Mouse (Mus musculus) liver, postnatal 0 days (tissue): ENCODE measurements around the gene Zfp36. TPM values are rescaled to one million over a fixed set of nuclear protein-coding genes. Genes with fewer than 3 reads are reported as not detected.
A peak's percentile ranks its signal among the peaks of the same experiment; 100 is the strongest.
"Not testable (repeated sequence)": the region's sequence is repeated elsewhere in the genome, so short reads cannot be mapped to it uniquely, and the experiment has no call there.

Experiments
- ATAC-seq: fragments of 200-750 bp; cut with Nextera tagmentation; 2 replicates; pipeline ENCODE4 v1.8.0; 2017; ENCODE audit warnings: mild to moderate bottlenecking, moderate library complexity
- DNase-seq: peaks from one replicate; pipeline ENCODE4 v3.0.0-alpha.2; 2016
- H3K27ac ChIP-seq: fragments of 300-500 bp; sonication (generic); 2 replicates; pipeline ENCODE4 v1.5.1; 2014; ENCODE audit warnings: antibody characterized with exemption, moderate library complexity, mild to moderate bottlenecking, low read depth
- H3K27me3 ChIP-seq: fragments of 300-500 bp; sonication (generic); 2 replicates; pipeline ENCODE4 v1.6.1; 2014; ENCODE audit warnings: low read length, control low read depth, mixed read lengths; ENCODE audit not compliant: insufficient read depth
- H3K36me3 ChIP-seq: fragments of 300-500 bp; sonication (generic); replicated peaks from 2 replicates; pipeline ENCODE4 v1.6.1; 2014; ENCODE audit warnings: mild to moderate bottlenecking, control low read depth, low read length, moderate library complexity, mixed read lengths; ENCODE audit not compliant: insufficient read depth
- H3K4me1 ChIP-seq: fragments of 300-500 bp; sonication (generic); 2 replicates; pipeline ENCODE4 v1.6.1; 2014; ENCODE audit warnings: antibody characterized with exemption, mild to moderate bottlenecking, control low read depth; ENCODE audit not compliant: insufficient read depth
- H3K4me2 ChIP-seq: fragments of 300-500 bp; sonication (generic); 2 replicates; pipeline ENCODE4 v1.6.1; 2014; ENCODE audit warnings: low read depth, mild to moderate bottlenecking, low read length, moderate library complexity, mixed read lengths
- H3K4me3 ChIP-seq: fragments of 300-500 bp; sonication (generic); 2 replicates; pipeline ENCODE4 v1.5.1; 2014; ENCODE audit warnings: low read depth, low read length
- H3K9ac ChIP-seq: fragments of 300-500 bp; sonication (generic); replicated peaks from 2 replicates; pipeline ENCODE4 v1.6.1; 2014; ENCODE audit warnings: mild to moderate bottlenecking, moderate library complexity
- H3K9me3 ChIP-seq: fragments of 300-500 bp; sonication (generic); 2 replicates; pipeline ENCODE4 v1.6.1; 2016; ENCODE audit warnings: mild to moderate bottlenecking, control low read depth, low read length, mixed read lengths
- CTCF ChIP-seq: sonication (generic); IDR thresholded peaks from 2 replicates; pipeline ENCODE4 v1.5.1; 2016; ENCODE audit warnings: antibody characterized with exemption, low read depth
- EP300 ChIP-seq: IDR thresholded peaks from 2 replicates; pipeline ENCODE4 v1.6.1; 2016; ENCODE audit warnings: antibody characterized with exemption, low read depth, mild to moderate bottlenecking
- whole genome bisulfite sequencing: fragments of 180-500 bp; shearing (Covaris S2); extraction: QIAGEN DNeasy Blood & Tissue Kit; methylation state at CpG from one replicate; pipeline ENCODE4 v1.1.7; 2014; ENCODE audit not compliant: insufficient replicate concordance; 5-methylcytosine and 5-hydroxymethylcytosine counted together
- polyA plus RNA-seq: library from polyadenylated mRNA; unstranded; fragments of >200 nt; fragmentation: Nextera tagmentation; extraction: Ambion mirVana; gene quantifications from 2 replicates; pipeline ENCODE4 v1.2.1, GENCODE M21; 2015

Gene Zfp36
- polyA plus RNA-seq, 1 experiment from 2014 or later = 21.1 TPM

DNA sequence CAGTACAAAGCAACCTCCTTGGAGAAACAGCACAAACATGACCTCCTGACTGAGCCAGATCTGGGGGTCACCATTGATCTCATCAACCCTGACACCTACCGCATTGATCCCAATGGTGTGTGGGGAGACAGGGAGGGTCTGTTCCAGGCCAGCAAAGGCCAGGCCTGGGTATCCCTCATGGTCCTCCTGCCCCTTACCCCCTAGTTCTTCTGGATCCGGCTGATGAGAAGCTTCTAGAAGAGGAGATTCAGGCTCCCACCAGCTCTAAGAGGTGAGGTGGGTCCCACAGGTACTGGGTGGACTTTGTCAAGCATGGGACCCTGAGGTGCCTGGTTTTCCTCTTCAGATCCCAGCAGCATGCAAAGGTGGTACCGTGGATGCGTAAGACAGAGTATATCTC is 15.4 kb upstream of the Zfp36 start:
- no peak overlapping the region for H3K27ac ChIP-seq
- peaks cover 15% of the 10 kb centered on the region for H3K4me1 ChIP-seq
- ATAC-seq (no peak), DNase-seq (no peak)
- peaks cover 49% of the 10 kb centered on the region for H3K36me3 ChIP-seq
- H3K4me2 ChIP-seq = no peak overlapping the region
- H3K9me3 ChIP-seq = no peaks in the 10 kb centered on the region
- no peak for TF ChIP-seq CTCF
- TF ChIP-seq EP300 = no peak
- WGBS = 91% methylated on average over 4 of the region's 4 CpGs
- H3K27me3 ChIP-seq = no peaks in the 10 kb centered on the region
- no peak overlapping the region for H3K9ac ChIP-seq
- no peak overlapping the region for H3K4me3 ChIP-seq

- TF ChIP-seq CTCF (no peak), EP300 (no peak)
- Histone ChIP-seq H3K27ac (peak overlapping the region; percentile 72), H3K36me3 (peaks cover 44% of the 10 kb centered on the region), H3K27me3 (no peaks in the 10 kb centered on the region), H3K4me3 (peak overlapping the region; percentile 86), H3K4me1 (peaks cover 15% of the 10 kb centered on the region), H3K4me2 (peak overlapping the region; percentile 99), H3K9me3 (no peaks in the 10 kb centered on the region), H3K9ac (peak overlapping the region; percentile 92)
- 7% methylated on average over 22 of the region's 22 CpGs for WGBS
- DNase-seq (no peak), ATAC-seq (peak; percentile 1; the same call in 1 of the 2 replicates)
Measured at GRCm38 (mm10) chr7:28393272-28393951, 13.4 kb upstream of the Zfp36 start.

DNA sequence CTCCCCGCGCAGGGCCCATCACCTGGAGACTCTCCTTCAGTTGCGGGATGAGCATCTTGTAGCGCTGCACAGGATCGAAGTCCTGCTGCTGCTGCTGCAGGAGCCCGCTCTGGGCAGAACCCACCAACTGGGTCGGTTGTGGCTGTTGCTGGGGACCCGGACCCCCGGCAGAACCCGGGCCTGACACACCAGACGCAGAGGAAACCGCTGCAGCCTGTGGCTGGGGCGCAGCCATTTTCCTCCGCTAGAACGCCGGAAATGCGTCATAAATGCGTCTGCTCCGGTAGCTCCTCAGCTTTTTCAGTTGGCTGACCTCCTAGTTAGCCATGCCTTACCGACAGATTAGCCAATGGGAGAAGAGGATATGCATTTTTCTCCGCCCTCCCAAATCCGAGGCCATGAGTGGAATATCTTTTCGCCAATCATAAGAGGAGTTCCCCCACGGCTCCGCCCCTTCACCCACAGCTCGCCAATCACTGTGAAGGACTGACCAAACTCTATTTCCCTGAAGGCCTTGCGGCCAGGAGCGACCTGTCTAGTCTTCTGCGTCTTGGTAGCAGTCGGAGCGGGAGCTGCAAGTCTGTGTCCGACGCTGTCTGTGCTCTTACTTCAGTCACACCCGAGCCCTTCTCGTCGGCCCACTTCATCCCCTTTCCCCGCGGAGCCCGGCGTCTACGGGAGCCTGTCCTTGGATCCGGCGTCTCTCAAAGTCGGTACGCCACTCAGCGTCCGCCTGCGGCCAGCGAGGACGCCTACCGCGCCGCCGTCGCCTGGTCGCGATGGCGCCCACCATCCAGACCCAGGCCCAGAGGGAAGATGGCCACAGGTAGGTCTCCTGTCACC is 12.6 kb upstream of the Zfp36 start, which contains the start of the genes Med29 and Paf1:
Med29 (minus strand) TSS at position 280 of the 843 bp plus-strand sequence.
Paf1 (plus strand) TSS at position 523 of the 843 bp plus-strand sequence.
- TF ChIP-seq CTCF (no peak), EP300 (0 out of 2 replicates have a peak, but pooled peaks have one; percentile 14)
- DNase-seq (peak; percentile 96), ATAC-seq (peak; percentile 98)
- Histone ChIP-seq H3K4me1 (peaks cover 15% of the 10 kb centered on the region), H3K9me3 (no peaks in the 10 kb centered on the region), H3K27ac (peak within 1 kb of the TSS; percentile 72), H3K4me2 (peak within 1 kb of the TSS; percentile 99), H3K36me3 (peaks cover 41% of the 10 kb centered on the region), H3K9ac (peak within 1 kb of the TSS; percentile 92), H3K27me3 (no peaks in the 10 kb centered on the region), H3K4me3 (peak within 1 kb of the TSS; percentile 86)
- under 1% methylated on average over 58 of the region's 58 CpGs for WGBS

- 80% methylated on average over 3 of the region's 3 CpGs for WGBS
- no peak overlapping the region for H3K4me2 ChIP-seq
- H3K36me3 ChIP-seq = peaks cover 26% of the 10 kb centered on the region
- H3K27me3 ChIP-seq = no peaks in the 10 kb centered on the region
- no peak overlapping the region for H3K4me3 ChIP-seq
- DNase-seq = no peak
- TF ChIP-seq CTCF = no peak
- no peak for TF ChIP-seq EP300
- no peak overlapping the region for H3K27ac ChIP-seq
- H3K4me1 ChIP-seq = peaks cover 26% of the 10 kb centered on the region
- no peaks in the 10 kb centered on the region for H3K9me3 ChIP-seq
- no peak overlapping the region for H3K9ac ChIP-seq
- no peak for ATAC-seq
Measured at GRCm38 (mm10) chr7:28390331-28390730, 10.3 kb upstream of the Zfp36 start.

DNA sequence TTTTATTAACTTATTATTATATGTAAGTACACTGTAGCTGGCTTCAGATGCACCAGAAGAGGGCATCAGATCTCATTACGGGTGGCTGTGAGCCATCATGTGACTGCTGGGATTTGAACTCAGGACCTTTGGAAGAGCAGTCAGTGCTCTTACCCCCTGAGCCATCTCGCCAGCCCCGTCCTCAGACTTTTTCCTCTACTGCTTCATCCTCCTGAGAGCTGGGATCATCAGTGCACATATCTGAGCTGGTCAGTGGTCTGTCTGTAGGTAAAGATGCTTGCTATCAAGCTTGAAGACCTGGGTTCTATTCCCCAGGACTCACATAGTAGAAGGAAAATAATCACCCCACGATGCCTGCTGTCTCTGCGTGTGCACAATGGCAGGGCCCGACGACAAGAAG is 7.3 kb upstream of the Zfp36 start:
- not testable (repeated sequence) for H3K9ac ChIP-seq, ATAC-seq, H3K9me3 ChIP-seq, H3K4me2 ChIP-seq, H3K4me3 ChIP-seq, DNase-seq, H3K27me3 ChIP-seq, H3K27ac ChIP-seq
- 81% methylated on average over 7 of the region's 7 CpGs for WGBS
- Histone ChIP-seq H3K4me1 (peaks cover 46% of the 10 kb centered on the region), H3K36me3 (peaks cover 21% of the 10 kb centered on the region)

DNA sequence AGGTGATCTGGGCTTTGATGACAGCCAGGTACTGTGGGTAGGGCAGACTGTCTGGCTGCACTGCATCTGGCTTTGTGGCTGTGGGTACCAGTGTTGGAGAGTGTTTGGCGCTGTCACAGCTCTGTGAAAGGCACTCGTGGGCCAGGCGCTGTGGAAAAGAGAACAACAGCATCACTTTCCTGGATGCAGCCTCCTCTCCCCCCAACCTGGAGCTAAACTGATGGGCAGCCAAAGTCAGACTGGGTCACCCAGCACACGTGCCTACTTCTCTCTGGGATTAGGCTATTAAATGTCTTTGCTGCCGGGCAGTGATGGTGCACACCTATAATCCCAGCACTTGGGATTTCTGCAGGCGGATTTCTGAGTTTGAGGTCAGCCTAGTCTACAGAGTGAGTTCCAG is 6.8 kb upstream of the Zfp36 start:
- not testable (repeated sequence) for H3K27ac ChIP-seq, H3K9ac ChIP-seq, H3K4me3 ChIP-seq, H3K27me3 ChIP-seq, H3K4me2 ChIP-seq, H3K9me3 ChIP-seq, ATAC-seq, DNase-seq
- peaks cover 21% of the 10 kb centered on the region for H3K36me3 ChIP-seq
- 77% methylated on average over 6 of the region's 6 CpGs for WGBS
- peaks cover 47% of the 10 kb centered on the region for H3K4me1 ChIP-seq
